30 mouse cellular contexts compared by ENCODE assay signal in genomic region chr10:96589781-96590180, GRCm38 (mm10). TPM values are rescaled to one million over a fixed set of nuclear protein-coding genes. Genes with fewer than 3 reads are reported as not detected.
DNase-seq lines count a peak whose midpoint lies in the region; ATAC-seq and TF ChIP-seq lines count a peak whose summit lies in the region.
"Had no signal": no experiment of that assay in that cellular context is flagged by ENCODE, and none has a peak within 500 bp of the region (broad histone marks: within the 10 kb centered on the region; RNA-seq: fewer than 3 reads in every experiment).

No protein-coding gene starts in this region.

- 96% methylated on average over 5 of the region's 5 CpGs for WGBS in neural tube, embryonic 15.5 days
- 97% methylated on average over 5 of the region's 5 CpGs for WGBS in thymus, adult 2 months

- no peaks in the 10 kb centered on the region for H3K4me1 ChIP-seq in neural tube, embryonic 15.5 days
- peaks cover 2% of the 10 kb centered on the region; the same call in 1 of the 2 replicates for H3K4me1 ChIP-seq in thymus, adult 2 months (replicated peaks; ENCODE audit: control insufficient read depth, insufficient read depth, low read length)
- H3K4me1 ChIP-seq: heart, embryonic 13.5 days; hindbrain, embryonic 10.5 days; kidney, embryonic 15.5 days; liver, embryonic 15.5 days had no signal

- no peak overlapping the region for H3K9ac ChIP-seq in neural tube, embryonic 15.5 days (replicated peaks)
- H3K9ac ChIP-seq: embryonic facial prominence, embryonic 12.5 days; heart, embryonic 13.5 days; kidney, embryonic 15.5 days; limb, embryonic 12.5 days; liver, embryonic 15.5 days; lung, embryonic 14.5 days had no signal

- no peaks in the 10 kb centered on the region for H3K9me3 ChIP-seq in neural tube, embryonic 15.5 days (replicated peaks)
- H3K9me3 ChIP-seq: embryonic facial prominence, embryonic 12.5 days; heart, embryonic 13.5 days; hindbrain, embryonic 10.5 days; kidney, embryonic 15.5 days; limb, embryonic 12.5 days; liver, embryonic 15.5 days; midbrain, embryonic 10.5 days had no signal

- H3K27ac ChIP-seq in neural tube, embryonic 15.5 days (replicated peaks), result no peak overlapping the region
- no peak overlapping the region for H3K27ac ChIP-seq in thymus, adult 2 months (ENCODE audit: control insufficient read depth, insufficient read depth, low read length)
- H3K27ac ChIP-seq: embryonic facial prominence, embryonic 12.5 days; heart, adult 2 months; heart, embryonic 13.5 days; hindbrain, embryonic 10.5 days; hindbrain, postnatal 0 days; kidney, embryonic 15.5 days; left cerebral cortex, adult 2 months; limb, embryonic 12.5 days; liver, embryonic 15.5 days; midbrain, embryonic 10.5 days; stomach, postnatal 0 days had no signal

- no peaks in the 10 kb centered on the region for H3K27me3 ChIP-seq in neural tube, embryonic 15.5 days (replicated peaks)
- no peaks in the 10 kb centered on the region for H3K27me3 ChIP-seq in thymus, adult 2 months (ENCODE audit: control insufficient read depth, insufficient read depth, low read length)
- H3K27me3 ChIP-seq: embryonic facial prominence, embryonic 12.5 days; heart, embryonic 13.5 days; kidney, embryonic 15.5 days; limb, embryonic 12.5 days; liver, embryonic 15.5 days had no signal

- peak; percentile 78 for DNase-seq in CD4-positive helper T cell, adult 2 months (ENCODE audit: low read depth, low spot score)
- peak; percentile 17 for DNase-seq in NIH3T3 (ENCODE audit: low read depth)
- no peak for DNase-seq in testis, postnatal 14 days (ENCODE audit: low spot score)
- DNase-seq in thymus, adult 2 months, result no peak
- DNase-seq: adrenal gland, postnatal 10 days; cerebellum, adult 8-10 months; cerebellum, postnatal 25 days; gastrocnemius, postnatal 25 days; heart, adult 2 months; heart, postnatal 10 days; kidney, postnatal 25 days; lung, embryonic 14.5 days; right cerebral cortex, adult 18-20 months; spleen, adult 18-20 months; thymus, postnatal 4 days had no signal

- no peak for TF ChIP-seq CTCF in thymus, adult 2 months (IDR thresholded peaks at IDR 0.05; ENCODE audit: borderline replicate concordance, control insufficient read depth, extremely low read depth, insufficient read depth, low read length, poor library complexity)

- H3K36me3 ChIP-seq in neural tube, embryonic 15.5 days, result no peaks in the 10 kb centered on the region
- H3K36me3 ChIP-seq in thymus, adult 2 months (ENCODE audit: control insufficient read depth, insufficient read depth, low read length), result no peaks in the 10 kb centered on the region
- H3K36me3 ChIP-seq: embryonic facial prominence, embryonic 12.5 days; heart, embryonic 13.5 days; hindbrain, embryonic 10.5 days; kidney, embryonic 15.5 days; limb, embryonic 12.5 days; liver, embryonic 15.5 days; midbrain, embryonic 10.5 days had no signal

- peak; percentile 45 for ATAC-seq in inflammation-experienced regulatory T-cells, adult 6 months
- ATAC-seq in neural tube, embryonic 15.5 days (ENCODE audit: low FRiP score), result no peak
- ATAC-seq: forebrain, embryonic 14.5 days; hindbrain, postnatal 0 days; intestine, postnatal 0 days had no signal

- H3K4me3 ChIP-seq in neural tube, embryonic 15.5 days (replicated peaks), result no peak overlapping the region
- H3K4me3 ChIP-seq in thymus, adult 2 months (ENCODE audit: control insufficient read depth, insufficient read depth, low read length), result no peak overlapping the region
- H3K4me3 ChIP-seq: embryonic facial prominence, embryonic 12.5 days; heart, adult 2 months; heart, embryonic 13.5 days; hindbrain, embryonic 10.5 days; kidney, embryonic 15.5 days; left cerebral cortex, adult 2 months; limb, embryonic 12.5 days; liver, embryonic 15.5 days; midbrain, embryonic 10.5 days; myocyte had no signal

- no peak for TF ChIP-seq POLR2A in thymus, adult 2 months (IDR thresholded peaks at IDR 0.05; ENCODE audit: control insufficient read depth, extremely low read depth, insufficient read depth, low read length, poor library complexity)

- no peak overlapping the region for H3K4me2 ChIP-seq in neural tube, embryonic 15.5 days
- H3K4me2 ChIP-seq: embryonic facial prominence, embryonic 12.5 days; heart, embryonic 13.5 days; kidney, embryonic 15.5 days; limb, embryonic 12.5 days; liver, embryonic 15.5 days; lung, embryonic 14.5 days had no signal

RNA-seq across cellular contexts. Expression of gene Btg1, which starts 27.0 kb away (rescaled TPM):
- polyA plus RNA-seq in inflammation-experienced regulatory T-cells, adult 6 months (2017; shearing (Covaris generic)), result 100 to 1,000 TPM; 133 to 334 (median 288) TPM
- polyA plus RNA-seq in neural tube, embryonic 15.5 days (2015; fragmentation: Nextera tagmentation; extraction: Ambion mirVana), result 36.2 and 41.6 TPM in 2 replicates
- polyA plus RNA-seq in thymus, adult 2 months (2012; rRNA removed), result 78.1 and 106 TPM in 2 replicates

Comparison
In these comparisons a context has a peak if more than half of its experiments do, and no peak if none do; other contexts are left out.
1. DNase-seq: peak in CD4-positive helper T cell, adult 2 months (single experiment) and NIH3T3 (single experiment); none in testis, postnatal 14 days (single experiment) and thymus, adult 2 months (single experiment).